Mouse (Mus musculus) urinary bladder, postnatal 10 days (tissue): ENCODE measurements around the gene Slc25a4.
A peak's percentile ranks its signal among the peaks of the same experiment; 100 is the strongest.

Experiments
- DNase-seq: peaks from one replicate; pipeline ENCODE4 v3.0.0; 2022; ENCODE audit warnings: low spot score

Gene Slc25a4

DNA sequence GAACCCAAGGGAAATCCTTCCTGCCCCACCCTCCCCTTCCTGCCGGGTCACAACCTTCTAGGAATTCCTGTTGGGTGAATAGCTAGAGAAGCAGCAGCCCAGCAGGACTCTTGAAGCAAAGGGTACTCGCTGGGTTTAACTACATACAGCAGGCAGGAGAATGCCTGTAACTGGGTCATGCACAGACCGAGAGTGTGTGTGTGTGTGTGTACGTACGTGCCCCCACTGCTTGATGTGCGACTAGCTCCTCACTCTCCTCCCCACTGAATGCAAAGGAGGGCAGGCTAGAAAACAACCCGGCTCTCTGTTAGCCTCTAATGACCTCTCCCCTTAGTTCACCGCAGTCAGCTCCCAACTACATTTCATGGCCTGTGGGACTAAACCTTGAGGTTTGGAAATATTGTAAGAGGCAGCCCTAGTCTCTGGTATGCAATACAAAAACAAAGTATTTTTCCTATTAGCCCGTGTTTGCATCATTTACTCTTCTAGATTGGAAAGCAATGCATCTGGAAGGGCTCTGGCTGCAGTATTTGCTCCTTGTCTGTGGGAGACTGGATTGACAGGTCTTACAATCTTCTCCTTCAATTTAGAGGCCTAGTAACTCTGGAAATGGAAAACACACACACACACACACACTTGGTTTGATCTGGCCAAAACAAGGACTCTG lies 6.0 kb downstream of the Slc25a4 start:
- DNase-seq = no peak

GRCm38 (mm10) chr8:46204301-46204700 lies 6.8 kb downstream of the Slc25a4 start:
- no peak for DNase-seq

- no peak for DNase-seq
These were observed 8.7 kb downstream of the Slc25a4 start for GRCm38 (mm10) chr8:46202350-46202749.

- DNase-seq = no peak
These were observed 13.4 kb downstream of the Slc25a4 start for GRCm38 (mm10) chr8:46197673-46198072.

GRCm38 (mm10) chr8:46196877-46197276 lies 14.2 kb downstream of the Slc25a4 start:
- DNase-seq = no peak

DNA sequence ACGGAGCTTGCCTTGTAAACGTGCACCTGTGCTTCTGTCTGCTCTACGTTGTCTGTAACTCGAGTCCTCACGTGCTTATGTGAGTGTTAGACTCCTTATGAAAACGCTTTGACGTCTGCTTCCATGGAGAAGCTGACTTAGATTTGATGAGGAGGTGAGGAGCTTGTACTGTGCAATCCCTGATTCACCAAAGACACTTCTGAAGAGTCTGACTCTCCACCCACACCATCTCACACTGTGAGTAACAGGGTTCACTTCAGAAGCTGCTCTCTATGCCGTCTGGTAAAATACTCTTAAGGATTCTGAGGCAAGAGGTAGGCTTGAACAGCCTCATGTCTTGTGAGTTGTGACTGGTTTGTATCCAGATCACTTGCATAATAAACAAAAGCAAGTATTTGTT lies 18.0 kb downstream of the Slc25a4 start:
- DNase-seq = no peak

GRCm38 (mm10) chr8:46185361-46185760 lies 25.7 kb downstream of the Slc25a4 start:
- DNase-seq = no peak

DNA sequence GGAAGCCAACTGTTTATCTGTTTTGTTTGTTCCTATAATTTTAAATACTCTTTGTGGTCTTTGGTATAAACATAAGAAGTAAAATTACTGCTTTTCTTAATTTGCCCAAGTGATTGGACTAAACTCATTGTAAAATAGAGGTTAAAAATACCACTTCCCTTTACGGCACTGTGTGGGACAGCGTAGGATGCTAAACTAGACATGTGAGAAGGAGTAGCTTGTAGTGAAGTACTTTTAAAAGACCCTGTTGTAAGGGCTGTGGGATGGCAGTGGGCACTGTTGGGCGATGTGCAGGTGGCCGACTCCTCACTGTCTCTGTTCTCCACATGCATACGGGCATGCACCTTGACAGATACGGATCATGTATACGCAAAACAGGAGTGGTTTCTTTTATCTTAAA lies 30.9 kb downstream of the Slc25a4 start:
- DNase-seq = no peak

GRCm38 (mm10) chr8:46173651-46174050 lies 37.4 kb downstream of the Slc25a4 start:
- no peak for DNase-seq

- no peak for DNase-seq
These were observed 47.3 kb downstream of the Slc25a4 start for GRCm38 (mm10) chr8:46163870-46164190.

- peak; percentile 84 for DNase-seq
These were observed 47.9 kb downstream of the Slc25a4 start for GRCm38 (mm10) chr8:46162953-46163869.
